Mouse (Mus musculus) lung, postnatal 14 days (tissue): ENCODE results near the gene Apobec2.

ENCODE experiments used
- DNase-seq: peaks from one replicate; pipeline ENCODE4 v3.0.0; 2021

The Apobec2 gene

GRCm38 (mm10) chr17:48408526-48409291 lies 24.0 kb downstream of the Apobec2 start:
- peak; percentile 81 for DNase-seq

- no peak for DNase-seq
These were observed 24.7 kb downstream of the Apobec2 start for GRCm38 (mm10) chr17:48407910-48408525.

GRCm38 (mm10) chr17:48407154-48407553 lies 25.6 kb downstream of the Apobec2 start:
- DNase-seq = no peak

GRCm38 (mm10) chr17:48404706-48405105 lies 28.0 kb downstream of the Apobec2 start:
- no peak for DNase-seq

- DNase-seq = no peak
These were observed 28.9 kb downstream of the Apobec2 start for GRCm38 (mm10) chr17:48403848-48404247.

- no peak for DNase-seq
These were observed 30.0 kb downstream of the Apobec2 start for GRCm38 (mm10) chr17:48402751-48403150.

- DNase-seq = no peak
These were observed 31.0 kb downstream of the Apobec2 start for GRCm38 (mm10) chr17:48401710-48402109.

GRCm38 (mm10) chr17:48392616-48393015 lies 40.1 kb downstream of the Apobec2 start:
- DNase-seq = no peak

- no peak for DNase-seq
These were observed 41.3 kb downstream of the Apobec2 start for GRCm38 (mm10) chr17:48391446-48391845.

GRCm38 (mm10) chr17:48389442-48389841 lies 43.3 kb downstream of the Apobec2 start:
- DNase-seq = no peak

GRCm38 (mm10) chr17:48388666-48389065 lies 44.1 kb downstream of the Apobec2 start:
- DNase-seq = no peak

GRCm38 (mm10) chr17:48385786-48386461 lies 46.8 kb downstream of the Apobec2 start:
- no peak for DNase-seq

- DNase-seq = no peak
These were observed 53.7 kb downstream of the Apobec2 start for GRCm38 (mm10) chr17:48379050-48379449.

- DNase-seq = no peak
These were observed 56.6 kb downstream of the Apobec2 start for GRCm38 (mm10) chr17:48376102-48376501.

- no peak for DNase-seq
These were observed 59.7 kb downstream of the Apobec2 start for GRCm38 (mm10) chr17:48372987-48373386.

- no peak for DNase-seq
These were observed 61.1 kb downstream of the Apobec2 start for GRCm38 (mm10) chr17:48371621-48372020.
